Mouse (Mus musculus) brain, embryonic 14.5 days (tissue): Measurements from ENCODE around the gene Ulk3.

Experiments used
- CTCF ChIP-seq: fragments of 200-500 bp; IDR thresholded peaks from 2 replicates; pipeline ENCODE4 v1.5.1; 2012; ENCODE audit warnings: inconsistent platforms, mild to moderate bottlenecking, moderate library complexity, borderline replicate concordance; ENCODE audit not compliant: insufficient read depth, insufficient read length; ENCODE audit errors: extremely low read depth
- POLR2A ChIP-seq: fragments of 200-500 bp; IDR thresholded peaks from 2 replicates; pipeline ENCODE4 v1.6.1; 2012; ENCODE audit warnings: mild to moderate bottlenecking, inconsistent platforms, borderline replicate concordance; ENCODE audit not compliant: poor library complexity, insufficient read depth, insufficient read length, severe bottlenecking; ENCODE audit errors: extremely low read depth

- no peak for TF ChIP-seq CTCF
- no peak for TF ChIP-seq POLR2A
These were observed 54.1 kb downstream of the Ulk3 start for GRCm38 (mm10) chr9:57643169-57643855.
